Mouse (Mus musculus): ENCODE results near the gene B830017H08Rik. TPM values are rescaled to one million over a fixed set of nuclear protein-coding genes. Genes with fewer than 3 reads are reported as not detected.

B830017H08Rik gene
- not detected for polyA plus RNA-seq (2017; shearing (Covaris generic))

GRCm38 (mm10) chr16:17832821-17833220 lies at the start of gene B830017H08Rik:
Gene B830017H08Rik (plus strand): TSS chr16:17833121.

GRCm38 (mm10) chr16:17796971-17797811 lies 35.7 kb upstream of the B830017H08Rik start, which contains the start of gene Scarf2:
Gene Scarf2 (plus strand): TSS chr16:17797282.

DNA sequence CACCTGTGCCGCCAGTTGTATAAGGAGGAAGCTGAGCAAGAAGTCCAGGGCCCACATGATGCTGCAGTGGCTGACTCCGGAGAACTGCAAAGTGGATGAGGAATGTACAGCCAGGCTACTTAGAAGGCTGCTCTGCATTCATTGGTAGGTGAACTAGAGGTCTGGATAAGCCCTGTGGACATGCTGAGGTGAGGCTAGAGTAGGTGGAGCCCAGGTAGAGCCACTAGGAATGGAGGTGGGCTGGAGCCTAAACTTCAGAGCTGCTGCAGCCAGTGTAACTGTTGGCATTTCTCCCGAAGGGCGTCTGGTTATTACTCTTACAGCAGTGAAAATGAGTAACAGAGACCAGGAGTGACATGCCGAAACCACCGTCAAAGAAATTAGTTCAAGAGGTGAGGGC lies 5.1 kb downstream of the B830017H08Rik start, which contains the start of gene Car15:
Gene Car15, minus strand, starts transcription at position 314 of the 400 bp plus-strand sequence.

Other genes with a start within 250 kb of the B830017H08Rik start
- 0.57 TPM for gene Slc7a4, start 249.9 kb upstream of the B830017H08Rik start, polyA plus RNA-seq (2017; shearing (Covaris generic))
- gene Smpd4, start 213.8 kb upstream of the B830017H08Rik start, polyA plus RNA-seq (2017; shearing (Covaris generic)) = 17.6 TPM
- not detected for gene Ccdc74a, start 186.7 kb upstream of the B830017H08Rik start, polyA plus RNA-seq (2017; shearing (Covaris generic))
- gene Med15, start 100.2 kb upstream of the B830017H08Rik start, polyA plus RNA-seq (2017; shearing (Covaris generic)) = 123 TPM
- 7.6 TPM for gene Klhl22, start 73.5 kb upstream of the B830017H08Rik start, polyA plus RNA-seq (2017; shearing (Covaris generic))
- not detected for gene Scarf2, start 35.8 kb upstream of the B830017H08Rik start, polyA plus RNA-seq (2017; shearing (Covaris generic))
- gene Car15, start 5.2 kb downstream of the B830017H08Rik start, polyA plus RNA-seq (2017; shearing (Covaris generic)) = 1.2 TPM
- gene Gm20518, start 58.5 kb downstream of the B830017H08Rik start, polyA plus RNA-seq (2017; shearing (Covaris generic)) = not detected
- not detected for gene Tssk1, start 61.1 kb downstream of the B830017H08Rik start, polyA plus RNA-seq (2017; shearing (Covaris generic))
- gene Dgcr2, start 65.4 kb downstream of the B830017H08Rik start, polyA plus RNA-seq (2017; shearing (Covaris generic)) = 55.2 TPM
- not detected for gene Tssk2, start 65.5 kb downstream of the B830017H08Rik start, polyA plus RNA-seq (2017; shearing (Covaris generic))
- gene Ess2, start 78.2 kb downstream of the B830017H08Rik start, polyA plus RNA-seq (2017; shearing (Covaris generic)) = 59.2 TPM
- not detected for gene Gsc2, start 81.9 kb downstream of the B830017H08Rik start, polyA plus RNA-seq (2017; shearing (Covaris generic))
- 36.1 TPM for gene Slc25a1, start 95.1 kb downstream of the B830017H08Rik start, polyA plus RNA-seq (2017; shearing (Covaris generic))
- not detected for gene Vpreb2, start 147.3 kb downstream of the B830017H08Rik start, polyA plus RNA-seq (2017; shearing (Covaris generic))
- gene Dgcr6, start 219.7 kb downstream of the B830017H08Rik start, polyA plus RNA-seq (2017; shearing (Covaris generic)) = 8.4 TPM

Measured in effector memory CD4-positive, alpha-beta T cell, adult 5 months (primary cell).